Mouse (Mus musculus) limb, embryonic 12.5 days (tissue): ENCODE measurements around the gene Epha6. TPM values are rescaled to one million over a fixed set of nuclear protein-coding genes. Genes with fewer than 3 reads are reported as not detected.
A peak's percentile ranks its signal among the peaks of the same experiment; 100 is the strongest.

Source experiments
- ATAC-seq: fragments of 200-750 bp; cut with Nextera tagmentation; 2 replicates; pipeline ENCODE4 v1.8.0; 2017; ENCODE audit warnings: low read depth, moderate TSS enrichment; ENCODE audit not compliant: insufficient number of reproducible peaks, insufficient read depth, low FRiP score, low TSS enrichment
- H3K27ac ChIP-seq: fragments of 300-500 bp; sonication (generic); 2 replicates; pipeline ENCODE4 v1.5.1; 2016; ENCODE audit warnings: mild to moderate bottlenecking, moderate library complexity
- H3K27me3 ChIP-seq: fragments of 300-500 bp; sonication (generic); 2 replicates; pipeline ENCODE4 v1.6.1; 2016; ENCODE audit warnings: mild to moderate bottlenecking, moderate library complexity
- H3K36me3 ChIP-seq: fragments of 300-500 bp; sonication (generic); 2 replicates; pipeline ENCODE4 v1.6.1; 2016; ENCODE audit warnings: mild to moderate bottlenecking, moderate library complexity
- H3K4me1 ChIP-seq: fragments of 300-500 bp; sonication (generic); replicated peaks from 2 replicates; pipeline ENCODE4 v1.6.1; 2016
- H3K4me2 ChIP-seq: fragments of 300-500 bp; sonication (generic); 2 replicates; pipeline ENCODE4 v1.6.1; 2016; ENCODE audit warnings: mild to moderate bottlenecking, moderate library complexity
- H3K4me3 ChIP-seq: fragments of 300-500 bp; sonication (generic); replicated peaks from 2 replicates; pipeline ENCODE4 v1.5.1; 2016; ENCODE audit warnings: mild to moderate bottlenecking
- H3K9ac ChIP-seq: fragments of 300-500 bp; sonication (generic); replicated peaks from 2 replicates; pipeline ENCODE4 v1.6.1; 2016; ENCODE audit warnings: mild to moderate bottlenecking, moderate library complexity
- H3K9me3 ChIP-seq: fragments of 300-500 bp; sonication (generic); 2 replicates; pipeline ENCODE4 v1.6.1; 2016; ENCODE audit warnings: mild to moderate bottlenecking, moderate library complexity
- WGBS: fragments of 180-500 bp; shearing (Covaris S2); methylation state at CpG from one replicate; pipeline ENCODE4 v1.1.7; 2016; 5-methylcytosine and 5-hydroxymethylcytosine counted together
- microRNA-seq: library from miRNA; unstranded; fragments of <30 nt; microRNA quantifications from one replicate; pipeline ENCODE4, GENCODE M21; 2017
- polyA plus RNA-seq: library from polyadenylated mRNA; unstranded; fragments of >200 nt; fragmentation: Nextera tagmentation; extraction: Ambion mirVana; gene quantifications from 2 replicates; pipeline ENCODE4 v1.2.1, GENCODE M21; 2016

Epha6 gene
- polyA plus RNA-seq, 1 experiment from 2014 or later, result 0.51 TPM

- H3K4me2 ChIP-seq, result peak overlapping the region; percentile 70; the same call in 1 of the 2 replicates
- WGBS, result 87% methylated on average over 3 of the region's 3 CpGs
- no peak overlapping the region for H3K9ac ChIP-seq
- H3K4me3 ChIP-seq, result no peak overlapping the region
- peaks cover 6% of the 10 kb centered on the region; the same call in 1 of the 2 replicates for H3K4me1 ChIP-seq
- H3K9me3 ChIP-seq, result no peaks in the 10 kb centered on the region
- 0 out of 2 replicates have a peak, but pooled peaks cover 4% of the 10 kb centered on the region for H3K27me3 ChIP-seq
- H3K36me3 ChIP-seq, result no peaks in the 10 kb centered on the region
- H3K27ac ChIP-seq, result no peak overlapping the region
- ATAC-seq, result no peak
Measured at GRCm38 (mm10) chr16:59639985-59640384, 965.3 kb downstream of the Epha6 start.

GRCm38 (mm10) chr16:59639102-59639691, 966.1 kb downstream of the Epha6 start, which contains the start of gene Arl6:
Gene Arl6 (minus strand): TSS chr16:59639391.
- H3K27ac ChIP-seq, result peak within 1 kb of the TSS; percentile 98
- peak; percentile 96 for ATAC-seq
- H3K36me3 ChIP-seq, result no peaks in the 10 kb centered on the region
- peak within 1 kb of the TSS; percentile 70 for H3K4me2 ChIP-seq
- H3K27me3 ChIP-seq, result 0 out of 2 replicates have a peak, but pooled peaks cover 4% of the 10 kb centered on the region
- H3K4me1 ChIP-seq, result peaks cover 6% of the 10 kb centered on the region; the same call in 1 of the 2 replicates
- under 1% methylated on average over 46 of the region's 46 CpGs for WGBS
- H3K9me3 ChIP-seq, result no peaks in the 10 kb centered on the region
- peak within 1 kb of the TSS; percentile 66 for H3K9ac ChIP-seq
- H3K4me3 ChIP-seq, result peak within 1 kb of the TSS; percentile 66

DNA sequence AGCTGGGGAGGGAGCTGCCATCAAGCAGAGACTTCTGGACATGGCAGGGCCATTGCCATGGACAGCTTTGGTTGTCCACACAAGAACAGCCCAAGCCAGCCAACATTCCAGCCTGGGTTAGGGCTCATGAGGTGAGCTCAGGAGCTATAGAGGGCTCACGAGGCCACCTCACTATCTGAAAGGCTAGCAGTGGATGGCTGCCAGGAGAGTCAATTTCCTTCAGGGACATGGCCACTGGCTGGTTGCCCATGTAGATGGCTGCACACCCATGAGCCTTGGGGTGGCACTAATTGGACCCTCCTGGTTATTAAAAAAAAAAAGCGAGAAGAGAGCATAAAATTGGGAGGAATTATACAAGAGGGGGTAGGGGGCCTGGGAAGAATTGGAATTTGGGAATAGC, 970.7 kb downstream of the Epha6 start:
- no peak overlapping the region for H3K9ac ChIP-seq
- H3K4me2 ChIP-seq, result no peak overlapping the region
- no peaks in the 10 kb centered on the region for H3K27me3 ChIP-seq
- H3K4me3 ChIP-seq, result no peak overlapping the region
- H3K27ac ChIP-seq, result no peak overlapping the region
- peaks cover 6% of the 10 kb centered on the region; the same call in 1 of the 2 replicates for H3K4me1 ChIP-seq
- H3K36me3 ChIP-seq, result peaks cover 13% of the 10 kb centered on the region; the same call in 1 of the 2 replicates
- 89% methylated on average over 2 of the region's 2 CpGs for WGBS
- ATAC-seq, result no peak
- no peaks in the 10 kb centered on the region for H3K9me3 ChIP-seq

DNA sequence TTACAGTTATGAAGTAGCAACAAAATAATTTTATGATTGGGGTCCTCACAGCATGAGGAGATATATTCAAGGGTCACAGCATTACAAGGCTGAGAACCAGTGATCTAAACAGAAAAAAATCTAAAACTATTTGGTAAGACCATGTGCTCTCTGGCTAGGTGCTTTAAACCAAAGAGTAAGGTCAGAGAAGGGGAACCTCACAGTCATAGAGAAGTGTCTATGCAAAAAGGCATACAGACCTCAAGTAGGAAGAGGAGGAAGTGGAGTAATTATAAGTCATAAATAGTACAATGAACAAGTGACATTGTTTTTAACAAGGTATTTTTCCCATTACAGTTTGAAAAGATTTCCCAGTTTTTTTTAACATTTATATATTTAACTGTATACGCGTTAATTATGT, 983.8 kb downstream of the Epha6 start:
- no peaks in the 10 kb centered on the region for H3K36me3 ChIP-seq
- ATAC-seq, result no peak
- no peak overlapping the region for H3K4me2 ChIP-seq
- H3K4me3 ChIP-seq, result no peak overlapping the region
- no peaks in the 10 kb centered on the region for H3K9me3 ChIP-seq
- H3K27me3 ChIP-seq, result no peaks in the 10 kb centered on the region
- H3K4me1 ChIP-seq, result no peaks in the 10 kb centered on the region
- H3K9ac ChIP-seq, result no peak overlapping the region
- no peak overlapping the region for H3K27ac ChIP-seq
- WGBS, result 100% methylated on average over 2 of the region's 2 CpGs

DNA sequence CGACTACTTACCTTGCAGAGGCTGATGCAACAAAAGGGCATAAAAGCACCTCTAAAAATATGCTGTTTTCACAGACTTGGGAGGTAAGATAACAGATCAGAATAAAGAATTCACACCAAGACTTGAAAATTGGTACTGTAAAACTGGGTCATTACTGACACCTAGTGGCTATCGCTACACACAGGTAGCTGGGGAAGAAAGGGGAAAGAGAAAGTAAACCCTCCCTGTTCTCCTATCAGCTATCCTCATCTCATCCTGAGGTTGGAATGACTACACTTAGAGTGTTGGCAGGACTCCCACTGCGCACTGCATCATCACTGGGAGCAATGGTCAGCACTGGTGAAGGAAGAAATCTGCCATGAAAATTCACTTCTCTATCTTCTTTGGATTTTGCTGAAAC, 988.2 kb downstream of the Epha6 start:
- Histone ChIP-seq H3K9ac (no peak overlapping the region), H3K9me3 (no peaks in the 10 kb centered on the region), H3K27ac (no peak overlapping the region), H3K4me2 (no peak overlapping the region), H3K4me3 (no peak overlapping the region), H3K27me3 (no peaks in the 10 kb centered on the region), H3K36me3 (no peaks in the 10 kb centered on the region), H3K4me1 (no peaks in the 10 kb centered on the region)
- ATAC-seq, result no peak
- 38% methylated on average over 3 of the region's 3 CpGs for WGBS

DNA sequence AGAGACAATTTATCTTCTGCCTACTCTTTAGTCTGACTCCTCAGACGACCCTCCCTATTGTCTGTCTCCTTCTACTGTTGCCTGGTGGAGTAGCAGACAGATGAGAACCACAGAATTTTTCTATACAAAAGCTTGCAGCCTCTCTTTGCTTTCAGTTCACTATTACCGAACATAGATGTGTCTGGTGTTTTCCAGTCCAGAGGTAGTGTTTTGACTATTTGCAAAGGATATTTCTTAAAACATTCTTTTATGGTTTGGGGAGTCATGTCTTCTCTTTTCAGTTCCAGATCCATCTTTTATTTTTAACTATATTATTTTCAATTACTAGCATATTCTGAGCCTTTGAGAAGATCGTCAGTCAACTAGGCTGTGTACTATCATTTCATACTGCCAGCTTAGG, 989.7 kb downstream of the Epha6 start:
- Histone ChIP-seq H3K4me3 (no peak overlapping the region), H3K4me2 (no peak overlapping the region), H3K27me3 (no peaks in the 10 kb centered on the region), H3K9me3 (no peaks in the 10 kb centered on the region), H3K9ac (no peak overlapping the region), H3K27ac (no peak overlapping the region), H3K36me3 (no peaks in the 10 kb centered on the region), H3K4me1 (no peaks in the 10 kb centered on the region)
- ATAC-seq, result no peak
- 79% methylated on average over 3 of the region's 3 CpGs for WGBS

- no peaks in the 10 kb centered on the region for H3K27me3 ChIP-seq
- H3K4me2 ChIP-seq, result no peak overlapping the region
- no peak overlapping the region for H3K4me3 ChIP-seq
- no peak overlapping the region for H3K9ac ChIP-seq
- 63% methylated on average over 1 of the region's 1 CpGs for WGBS
- no peaks in the 10 kb centered on the region; the same call in 1 of the 2 replicates for H3K4me1 ChIP-seq
- H3K9me3 ChIP-seq, result no peaks in the 10 kb centered on the region
- no peaks in the 10 kb centered on the region for H3K36me3 ChIP-seq
- H3K27ac ChIP-seq, result no peak overlapping the region
- ATAC-seq, result no peak
Measured at GRCm38 (mm10) chr16:59610750-59611149, 994.6 kb downstream of the Epha6 start.

GRCm38 (mm10) chr16:59604078-59604781, 1001.1 kb downstream of the Epha6 start:
- Histone ChIP-seq H3K4me1 (peaks cover 5% of the 10 kb centered on the region), H3K4me3 (no peak overlapping the region), H3K27me3 (no peaks in the 10 kb centered on the region), H3K36me3 (no peaks in the 10 kb centered on the region), H3K9me3 (no peaks in the 10 kb centered on the region; the same call in 1 of the 2 replicates), H3K9ac (no peak overlapping the region), H3K4me2 (no peak overlapping the region), H3K27ac (no peak overlapping the region)
- 56% methylated on average over 15 of the region's 15 CpGs for WGBS
- ATAC-seq, result no peak

Small RNA genes lying within 50 kb of the gene (microRNA-seq; reads per million reads assigned to microRNA genes)
- gene Gm24755, result not detected
